Mouse (Mus musculus) cortical plate, adult 2 months (tissue): ENCODE data around the gene Pcdh7.

ENCODE experiments used
- CTCF ChIP-seq: fragments of 200-500 bp; IDR thresholded peaks from 2 replicates; pipeline ENCODE4 v1.5.1; 2011; ENCODE audit warnings: mild to moderate bottlenecking, control low read depth, low read length; ENCODE audit not compliant: insufficient read depth; ENCODE audit errors: extremely low read depth
- POLR2A ChIP-seq: fragments of 200-500 bp; IDR thresholded peaks from 2 replicates; pipeline ENCODE4 v1.6.1; 2011; ENCODE audit warnings: mild to moderate bottlenecking, low read length, control low read depth; ENCODE audit not compliant: insufficient read depth; ENCODE audit errors: extremely low read depth

DNA sequence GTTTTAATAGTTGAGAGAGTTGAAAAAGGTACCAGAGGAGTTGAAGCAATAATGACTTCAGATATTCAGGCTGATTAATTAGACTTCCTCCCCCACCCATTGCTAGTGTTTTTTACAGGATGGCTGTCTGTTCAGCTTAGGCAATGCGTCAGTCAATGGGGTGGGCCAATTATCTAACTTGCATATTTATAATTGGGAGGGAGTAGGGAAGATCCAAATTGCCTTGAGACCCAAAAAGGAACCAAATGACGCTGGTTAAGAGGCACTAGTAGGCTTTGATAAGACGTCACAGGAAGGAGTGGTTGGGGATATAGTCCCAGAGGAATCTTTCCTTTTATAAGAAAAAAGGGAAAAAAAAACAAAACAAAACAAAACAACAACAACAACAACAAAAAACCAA is 49.6 kb downstream of the Pcdh7 start:
- TF ChIP-seq CTCF (no peak), POLR2A (no peak)
